Mouse (Mus musculus): ENCODE measurements around the gene Ulk1. TPM values are rescaled to one million over a fixed set of nuclear protein-coding genes. Genes with fewer than 3 reads are reported as not detected.

The Ulk1 gene
- polyA plus RNA-seq, 1 experiment from 2014 or later = 19.1 TPM

Other genes with a start within 250 kb of the Ulk1 start
- 53.4 and 55.1 TPM in 2 replicates for gene Noc4l, start 156.7 kb downstream of the Ulk1 start, polyA plus RNA-seq (2015; fragmentation: Nextera tagmentation; extraction: Ambion mirVana)
- gene Ddx51, start 156.6 kb downstream of the Ulk1 start, polyA plus RNA-seq (2015; fragmentation: Nextera tagmentation; extraction: Ambion mirVana) = 22.0 and 27.7 TPM in 2 replicates
- 38.8 and 46.5 TPM in 2 replicates for gene Ep400, start 39.4 kb downstream of the Ulk1 start, polyA plus RNA-seq (2015; fragmentation: Nextera tagmentation; extraction: Ambion mirVana)
- 35.1 and 36.0 TPM in 2 replicates for gene Pus1, start 29.4 kb downstream of the Ulk1 start, polyA plus RNA-seq (2015; fragmentation: Nextera tagmentation; extraction: Ambion mirVana)
- 30.7 and 31.7 TPM in 2 replicates for gene Hscb, start 29.7 kb upstream of the Ulk1 start, polyA plus RNA-seq (2015; fragmentation: Nextera tagmentation; extraction: Ambion mirVana)
- 31.3 and 33.1 TPM in 2 replicates for gene Chek2, start 29.9 kb upstream of the Ulk1 start, polyA plus RNA-seq (2015; fragmentation: Nextera tagmentation; extraction: Ambion mirVana)
- gene Ttc28, start 69.7 kb upstream of the Ulk1 start, polyA plus RNA-seq (2015; fragmentation: Nextera tagmentation; extraction: Ambion mirVana) = 9.9 and 10.4 TPM in 2 replicates